Mouse (Mus musculus) ovary, postnatal 14 days (tissue): ENCODE data around the gene Il2rb.

Experiments
- DNase-seq: peaks from one replicate; pipeline ENCODE4 v3.0.0; 2022; ENCODE audit warnings: low spot score

Gene Il2rb

GRCm38 (mm10) chr15:78520112-78520715 lies 25.1 kb upstream of the Il2rb start:
- no peak for DNase-seq

- no peak for DNase-seq
These were observed 23.1 kb upstream of the Il2rb start for GRCm38 (mm10) chr15:78518221-78518620.

- no peak for DNase-seq
These were observed 20.7 kb upstream of the Il2rb start for GRCm38 (mm10) chr15:78515759-78516158.

GRCm38 (mm10) chr15:78514393-78515146 lies 19.5 kb upstream of the Il2rb start:
- DNase-seq, result peak; percentile 73

GRCm38 (mm10) chr15:78513019-78513418 lies 17.9 kb upstream of the Il2rb start:
- DNase-seq, result no peak

GRCm38 (mm10) chr15:78511951-78512350 lies 16.9 kb upstream of the Il2rb start:
- DNase-seq, result no peak

- DNase-seq, result no peak
These were observed 15.7 kb upstream of the Il2rb start for GRCm38 (mm10) chr15:78510736-78511135.

GRCm38 (mm10) chr15:78510121-78510576 lies 15.1 kb upstream of the Il2rb start:
- DNase-seq, result no peak

GRCm38 (mm10) chr15:78509297-78509899 lies 14.3 kb upstream of the Il2rb start:
- no peak for DNase-seq

GRCm38 (mm10) chr15:78508443-78508842 lies 13.4 kb upstream of the Il2rb start:
- no peak for DNase-seq

- no peak for DNase-seq
These were observed 10.5 kb upstream of the Il2rb start for GRCm38 (mm10) chr15:78505541-78505940.

GRCm38 (mm10) chr15:78504816-78505215 lies 9.7 kb upstream of the Il2rb start:
- no peak for DNase-seq

GRCm38 (mm10) chr15:78504013-78504412 lies 8.9 kb upstream of the Il2rb start:
- no peak for DNase-seq

- DNase-seq, result no peak
These were observed 7.5 kb upstream of the Il2rb start for GRCm38 (mm10) chr15:78502437-78503132.

- no peak for DNase-seq
These were observed 1.6 kb downstream of the Il2rb start for GRCm38 (mm10) chr15:78493401-78494010.

- DNase-seq, result no peak
These were observed 3.8 kb downstream of the Il2rb start for GRCm38 (mm10) chr15:78491301-78491700.

- no peak for DNase-seq
These were observed 5.2 kb downstream of the Il2rb start for GRCm38 (mm10) chr15:78489906-78490305.

- no peak for DNase-seq
These were observed 5.8 kb downstream of the Il2rb start for GRCm38 (mm10) chr15:78489248-78489647.

GRCm38 (mm10) chr15:78487066-78487465 lies 8.0 kb downstream of the Il2rb start:
- DNase-seq, result no peak

- no peak for DNase-seq
These were observed 8.5 kb downstream of the Il2rb start for GRCm38 (mm10) chr15:78486564-78486963.

- DNase-seq, result no peak
These were observed 11.8 kb downstream of the Il2rb start for GRCm38 (mm10) chr15:78483311-78483710.

GRCm38 (mm10) chr15:78482518-78482917 lies 12.6 kb downstream of the Il2rb start:
- DNase-seq, result no peak
